In genomic region chr3:137943737-137944154, GRCm38 (mm10) we compare ENCODE assay signal across 23 mouse cellular contexts. TPM values are rescaled to one million over a fixed set of nuclear protein-coding genes. Genes with fewer than 3 reads are reported as not detected.
A peak's percentile ranks its signal among the peaks of the same experiment; 100 is the strongest.
DNase-seq lines count a peak whose midpoint lies in the region; ATAC-seq and TF ChIP-seq lines count a peak whose summit lies in the region.
"Had no signal": no experiment of that assay in that cellular context is flagged by ENCODE, and none has a peak within 500 bp of the region (broad histone marks: within the 10 kb centered on the region; RNA-seq: fewer than 3 reads in every experiment).

No protein-coding gene starts in this region.

- H3K9me3 ChIP-seq in MEL (replicated peaks; ENCODE audit: insufficient read depth, low read length): no peaks in the 10 kb centered on the region
- no peaks in the 10 kb centered on the region for H3K9me3 ChIP-seq in intestine, embryonic 15.5 days
- no peaks in the 10 kb centered on the region for H3K9me3 ChIP-seq in liver, embryonic 12.5 days (replicated peaks)
- H3K9me3 ChIP-seq: embryonic facial prominence, embryonic 12.5 days; forebrain, embryonic 13.5 days; hindbrain, embryonic 15.5 days had no signal

- peak; percentile 90 for ATAC-seq in intestine, embryonic 15.5 days
- peak; percentile 76 for ATAC-seq in liver, embryonic 12.5 days
- ATAC-seq in megakaryocyte-erythroid progenitor cell, adult 5-6 weeks (replicated peaks; ENCODE audit: low FRiP score, low TSS enrichment, poor library complexity, severe bottlenecking): peak; percentile 23
- ATAC-seq: forebrain, embryonic 13.5 days; midbrain, embryonic 16.5 days had no signal

- H3K9ac ChIP-seq in MEL (ENCODE audit: control insufficient read depth, low read depth, low read length, poor library complexity, severe bottlenecking): no peak overlapping the region
- no peak overlapping the region for H3K9ac ChIP-seq in intestine, embryonic 15.5 days
- H3K9ac ChIP-seq in liver, embryonic 12.5 days: no peak overlapping the region
- H3K9ac ChIP-seq: embryonic facial prominence, embryonic 12.5 days; forebrain, embryonic 13.5 days; hindbrain, embryonic 15.5 days had no signal

- peaks cover 37 to 75% of the 10 kb centered on the region in 2 experiments for H3K36me3 ChIP-seq in MEL (ENCODE audit: control insufficient read depth in 1 of 2, insufficient read depth in 2 of 2, low read length in 2 of 2)
- H3K36me3 ChIP-seq in intestine, embryonic 15.5 days: no peaks in the 10 kb centered on the region
- H3K36me3 ChIP-seq in liver, embryonic 12.5 days: peaks cover 41% of the 10 kb centered on the region
- H3K36me3 ChIP-seq in thymus, adult 2 months (ENCODE audit: control insufficient read depth, insufficient read depth, low read length): peaks cover 30% of the 10 kb centered on the region
- H3K36me3 ChIP-seq: embryonic facial prominence, embryonic 12.5 days; hindbrain, embryonic 15.5 days had no signal

- peak; percentile 57 for DNase-seq in MEL (ENCODE audit: low read depth, low spot score)
- DNase-seq in thymus, adult 2 months: no peak
- DNase-seq in adrenal gland, postnatal 10 days: no peak
- no peak for DNase-seq in adrenal gland, adult 8-10 months
- DNase-seq: adrenal gland, adult 2 months; cerebellum, adult 11 months; cerebellum, postnatal 36 days; heart, postnatal 10 days; kidney, adult 18-20 months; kidney, postnatal 10 days; left cerebral cortex, postnatal 4 days; lung, adult 2 months; right cerebral cortex, postnatal 14 days; thymus, postnatal 36 days had no signal

- WGBS in intestine, embryonic 15.5 days: 62% methylated on average over 6 of the region's 6 CpGs
- 14% methylated on average over 6 of the region's 6 CpGs for WGBS in liver, embryonic 12.5 days (ENCODE audit: insufficient replicate concordance)
- WGBS in thymus, adult 2 months: 96% methylated on average over 6 of the region's 6 CpGs

- peaks cover 3% of the 10 kb centered on the region for H3K79me2 ChIP-seq in MEL (ENCODE audit: control insufficient read depth, insufficient read depth, low read length, poor library complexity)

- TF ChIP-seq CTCF in MEL (IDR thresholded peaks at IDR 0.05 in 2 of 3, conservative IDR thresholded peaks at IDR 0.05 in 1 of 3; ENCODE audit: control insufficient read depth in 1 of 3, insufficient read depth in 1 of 3, low read depth in 2 of 3, low read length in 3 of 3, poor library complexity in 1 of 3, severe bottlenecking in 1 of 3): no peak
- no peak for TF ChIP-seq CTCF in thymus, adult 2 months (IDR thresholded peaks at IDR 0.05; ENCODE audit: borderline replicate concordance, control insufficient read depth, extremely low read depth, insufficient read depth, low read length, poor library complexity)

- peaks cover 47 to 54% of the 10 kb centered on the region in 2 experiments for H3K4me1 ChIP-seq in MEL (ENCODE audit: control insufficient read depth in 1 of 2, insufficient read depth in 2 of 2, low read length in 2 of 2)
- H3K4me1 ChIP-seq in intestine, embryonic 15.5 days (replicated peaks): 0 out of 2 replicates have a peak, but pooled peaks cover 5% of the 10 kb centered on the region
- H3K4me1 ChIP-seq in liver, embryonic 12.5 days: peaks cover 88% of the 10 kb centered on the region
- no peaks in the 10 kb centered on the region for H3K4me1 ChIP-seq in thymus, adult 2 months (replicated peaks; ENCODE audit: control insufficient read depth, insufficient read depth, low read length)
- H3K4me1 ChIP-seq: embryonic facial prominence, embryonic 12.5 days; forebrain, embryonic 13.5 days; hindbrain, embryonic 15.5 days had no signal

- no peaks in the 10 kb centered on the region for H3K27me3 ChIP-seq in MEL (ENCODE audit: control insufficient read depth in 1 of 2, insufficient read depth in 2 of 2, low read length in 2 of 2)
- no peaks in the 10 kb centered on the region for H3K27me3 ChIP-seq in intestine, embryonic 15.5 days (replicated peaks)
- H3K27me3 ChIP-seq in liver, embryonic 12.5 days (replicated peaks): no peaks in the 10 kb centered on the region
- no peaks in the 10 kb centered on the region for H3K27me3 ChIP-seq in thymus, adult 2 months (ENCODE audit: control insufficient read depth, insufficient read depth, low read length)
- H3K27me3 ChIP-seq: embryonic facial prominence, embryonic 12.5 days; forebrain, embryonic 13.5 days; hindbrain, embryonic 15.5 days had no signal

- no peak for TF ChIP-seq POLR2A in MEL (IDR thresholded peaks at IDR 0.05; ENCODE audit: control insufficient read depth in 1 of 2, insufficient read depth in 1 of 2, low read depth in 1 of 2, low read length in 2 of 2, poor library complexity in 1 of 2)
- no peak for TF ChIP-seq POLR2A in thymus, adult 2 months (IDR thresholded peaks at IDR 0.05; ENCODE audit: control insufficient read depth, extremely low read depth, insufficient read depth, low read length, poor library complexity)

- H3K27ac ChIP-seq in MEL (ENCODE audit: control insufficient read depth, low read depth, low read length): peak overlapping the region; percentile 36
- no peak overlapping the region for H3K27ac ChIP-seq in intestine, embryonic 15.5 days
- H3K27ac ChIP-seq in liver, embryonic 12.5 days: peak overlapping the region; percentile 61
- no peak overlapping the region for H3K27ac ChIP-seq in thymus, adult 2 months (ENCODE audit: control insufficient read depth, insufficient read depth, low read length)
- H3K27ac ChIP-seq: embryonic facial prominence, embryonic 12.5 days; forebrain, embryonic 13.5 days; hindbrain, embryonic 15.5 days had no signal

- H3K4me2 ChIP-seq in intestine, embryonic 15.5 days (replicated peaks): no peak overlapping the region
- peak overlapping the region; percentile 37 for H3K4me2 ChIP-seq in liver, embryonic 12.5 days
- H3K4me2 ChIP-seq: embryonic facial prominence, embryonic 12.5 days; forebrain, embryonic 13.5 days; heart, embryonic 11.5 days; hindbrain, embryonic 15.5 days had no signal

- H3K4me3 ChIP-seq in MEL (ENCODE audit: control insufficient read depth in 1 of 2, insufficient read depth in 1 of 2, low read depth in 2 of 2, low read length in 2 of 2): no peak overlapping the region
- H3K4me3 ChIP-seq in intestine, embryonic 15.5 days (replicated peaks): no peak overlapping the region
- H3K4me3 ChIP-seq in liver, embryonic 12.5 days: no peak overlapping the region
- no peak overlapping the region for H3K4me3 ChIP-seq in thymus, adult 2 months (ENCODE audit: control insufficient read depth, insufficient read depth, low read length)
- H3K4me3 ChIP-seq: embryonic facial prominence, embryonic 12.5 days; erythroblast, embryonic 14.5 days; forebrain, embryonic 13.5 days; hindbrain, embryonic 15.5 days had no signal

- TF ChIP-seq RAD21 in MEL (IDR thresholded peaks at IDR 0.05; ENCODE audit: low read depth, low read length): no peak

- peak; percentile 71 to 88 for TF ChIP-seq EP300 in MEL (IDR thresholded peaks at IDR 0.05; ENCODE audit: low read depth in 1 of 2, low read length in 2 of 2)

TF ChIP-seq in MEL, 35 proteins besides CTCF, POLR2A, EP300 and RAD21 (continues in another document):
- TF ChIP-seq NELFE (IDR thresholded peaks at IDR 0.05; ENCODE audit: low read depth, low read length): no peak
- TF ChIP-seq MYC (IDR thresholded peaks at IDR 0.05; ENCODE audit: low read depth, low read length): 0 out of 2 replicates have a peak, but pooled peaks have one; percentile 73
- peak; percentile 70 for TF ChIP-seq SIN3A (IDR thresholded peaks at IDR 0.05; ENCODE audit: low read length)
- no peak for TF ChIP-seq MAZ (IDR thresholded peaks at IDR 0.05; ENCODE audit: low read depth, low read length)
- 0 out of 2 replicates have a peak, but pooled peaks have one; percentile 52 for TF ChIP-seq BHLHE40 (IDR thresholded peaks at IDR 0.05; ENCODE audit: borderline replicate concordance, low read depth, low read length)
- no peak for TF ChIP-seq POLR2AphosphoS2 (IDR thresholded peaks at IDR 0.05; ENCODE audit: low read length)
- peak; percentile 54; the same call in 1 of the 2 replicates for TF ChIP-seq RCOR1 (IDR thresholded peaks at IDR 0.05; ENCODE audit: low read depth, low read length)
- TF ChIP-seq USF1 (IDR thresholded peaks at IDR 0.05; ENCODE audit: low read depth, low read length): no peak
- TF ChIP-seq UBTF (IDR thresholded peaks at IDR 0.05; ENCODE audit: borderline replicate concordance, insufficient read depth, low read depth, low read length): no peak
- TF ChIP-seq NRF1 (IDR thresholded peaks at IDR 0.05; ENCODE audit: insufficient read depth, low read depth, low read length, poor library complexity, severe bottlenecking): no peak
- TF ChIP-seq ZKSCAN1 (IDR thresholded peaks at IDR 0.05; ENCODE audit: low read depth, low read length): no peak
- no peak for TF ChIP-seq ZC3H11A (IDR thresholded peaks at IDR 0.05; ENCODE audit: low read depth, low read length)
- no peak for TF ChIP-seq ZNF384 (IDR thresholded peaks at IDR 0.05; ENCODE audit: low read depth, low read length)
- no peak for TF ChIP-seq JUND (IDR thresholded peaks at IDR 0.05; ENCODE audit: low read depth, low read length)

RNA-seq across cellular contexts. Expression of gene Lamtor3, which starts 25.4 kb away (rescaled TPM):
- total RNA-seq in MEL (2012; rRNA removed): 73.3 and 77.5 TPM in 2 replicates
- polyA plus RNA-seq in MEL (2012; ENCODE audit: insufficient read depth in 1 of 2, insufficient read length in 2 of 2, low read depth in 1 of 2, low replicate concordance in 2 of 2, missing spikeins in 1 of 2): 10 to 100 TPM in 1 of 2 experiments, not detected in 1; 88.3 TPM
- 135 and 139 TPM in 2 replicates for polyA plus RNA-seq in intestine, embryonic 15.5 days (2015; fragmentation: Nextera tagmentation; extraction: Ambion mirVana)
- polyA plus RNA-seq in liver, embryonic 12.5 days (2016; fragmentation: Nextera tagmentation; extraction: Ambion mirVana): 72.6 and 77.5 TPM in 2 replicates
- 65.7 and 77.2 TPM in 2 replicates for total RNA-seq in megakaryocyte-erythroid progenitor cell, adult 5-6 weeks (2014; fragmentation: Nextera tagmentation)
- 81.7 and 82.1 TPM in 2 replicates for total RNA-seq in megakaryocyte-erythroid progenitor cell, adult 5-6 weeks (2017)
- 39.0 and 45.9 TPM in 2 replicates for polyA plus RNA-seq in thymus, adult 2 months (2012; rRNA removed)
- 10 to 100 TPM; 68.6 to 72.0 TPM for total RNA-seq in adrenal gland, postnatal 10 days (2021)
- 10 to 100 TPM; 62.8 to 80.3 (median 71.5) TPM for total RNA-seq in adrenal gland, adult 8-10 months (2022)

RNA-seq across cellular contexts. Expression of gene Dapp1, which starts 37.6 kb away (rescaled TPM):
- 45.7 and 59.0 TPM in 2 replicates for total RNA-seq in MEL (2012; rRNA removed)
- polyA plus RNA-seq in MEL (2012; ENCODE audit: insufficient read depth in 1 of 2, insufficient read length in 2 of 2, low read depth in 1 of 2, low replicate concordance in 2 of 2, missing spikeins in 1 of 2): 10 to 100 TPM; 67.3 to 91.5 TPM
- polyA plus RNA-seq in intestine, embryonic 15.5 days (2015; fragmentation: Nextera tagmentation; extraction: Ambion mirVana): 23.2 and 23.7 TPM in 2 replicates
- 22.0 and 22.7 TPM in 2 replicates for polyA plus RNA-seq in liver, embryonic 12.5 days (2016; fragmentation: Nextera tagmentation; extraction: Ambion mirVana)
- 82.8 and 108 TPM in 2 replicates for total RNA-seq in megakaryocyte-erythroid progenitor cell, adult 5-6 weeks (2014; fragmentation: Nextera tagmentation)
- total RNA-seq in megakaryocyte-erythroid progenitor cell, adult 5-6 weeks (2017): 110 and 171 TPM in 2 replicates
- polyA plus RNA-seq in thymus, adult 2 months (2012; rRNA removed): 13.9 and 16.0 TPM in 2 replicates
- total RNA-seq in adrenal gland, postnatal 10 days (2021): 1 to 10 TPM; 5.9 to 7.1 TPM
- 10 to 100 TPM in 1 of 4 experiments, 1 to 10 TPM in 3; 3.9 to 11.2 (median 7.0) TPM for total RNA-seq in adrenal gland, adult 8-10 months (2022)

Comparison
In these comparisons a context has a peak if more than half of its experiments do, and no peak if none do; other contexts are left out.
1. H3K27ac ChIP-seq: peak in MEL (single experiment) and liver, embryonic 12.5 days (single experiment); none in intestine, embryonic 15.5 days (single experiment) and thymus, adult 2 months (single experiment).
2. ATAC-seq: peak in every context shown above with its lines; median percentile 90 in intestine, embryonic 15.5 days; 76 in liver, embryonic 12.5 days; 23 in megakaryocyte-erythroid progenitor cell, adult 5-6 weeks.